Mouse (Mus musculus) telencephalon, adult 2 months (tissue): ENCODE results near the gene Lbr.

Experiments used
- DNase-seq: peaks from one replicate; pipeline ENCODE4 v3.0.0-alpha.2; 2011; ENCODE audit warnings: low read depth, low spot score

The Lbr gene

GRCm38 (mm10) chr1:181776541-181776940 is 66.3 kb downstream of the Lbr start:
- no peak for DNase-seq

- DNase-seq = no peak
Measured at GRCm38 (mm10) chr1:181771871-181772270, 71.0 kb downstream of the Lbr start.

DNA sequence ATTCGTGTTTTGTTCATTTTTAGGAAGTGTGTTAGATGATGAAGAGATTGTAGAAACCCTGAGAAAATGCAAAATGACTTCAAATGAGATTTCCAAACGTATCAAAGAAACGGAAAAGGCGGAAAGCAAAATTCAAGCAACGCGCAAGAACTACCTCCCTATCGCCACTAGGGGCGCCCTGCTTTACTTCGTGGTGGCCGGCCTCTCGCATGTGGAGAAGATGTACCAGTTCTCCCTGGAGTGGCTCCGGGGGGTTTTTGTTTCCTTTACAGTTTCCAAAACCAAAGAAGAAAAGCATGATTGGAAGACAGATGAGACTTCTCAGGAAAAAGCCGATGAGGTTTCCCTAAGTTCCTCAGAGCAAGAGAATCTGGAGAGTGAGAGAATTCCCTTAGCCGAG is 73.5 kb downstream of the Lbr start:
- no peak for DNase-seq
